Mouse (Mus musculus) liver, embryonic 14.5 days (tissue): ENCODE results near the gene Shroom1. TPM values are rescaled to one million over a fixed set of nuclear protein-coding genes. Genes with fewer than 3 reads are reported as not detected.

Source experiments
- ATAC-seq: fragments of 200-750 bp; cut with Nextera tagmentation; 2 replicates; pipeline ENCODE4 v1.8.0; 2017; ENCODE audit warnings: moderate number of reproducible peaks, mild to moderate bottlenecking, moderate library complexity; ENCODE audit not compliant: insufficient read depth
- DNase-seq, 3 experiments: peaks; one replicate each; pipeline ENCODE4 v3.0.0-alpha.2; 2012 to 2013; ENCODE audit warnings: low read depth in 3 of 3, low spot score in 3 of 3
- H3K27ac ChIP-seq: fragments of 300-500 bp; sonication (generic); 2 replicates; pipeline ENCODE4 v1.5.1; 2014; ENCODE audit warnings: moderate library complexity, mild to moderate bottlenecking, control low read depth, inconsistent platforms
- H3K27me3 ChIP-seq: fragments of 300-500 bp; sonication (generic); 2 replicates; pipeline ENCODE4 v1.6.1; 2014; ENCODE audit warnings: mild to moderate bottlenecking, low read length, moderate library complexity; ENCODE audit not compliant: control insufficient read depth, insufficient read depth
- H3K36me3 ChIP-seq: fragments of 300-500 bp; sonication (generic); replicated peaks from 2 replicates; pipeline ENCODE4 v1.6.1; 2014; ENCODE audit warnings: low read depth; ENCODE audit not compliant: control insufficient read depth, insufficient read depth
- H3K4me1 ChIP-seq, 2 experiments: fragments of 200-500 bp in 1 of 2; fragments of 300-500 bp in 1 of 2; sonication (generic) in 1 of 2; replicated peaks; 2 replicates each; pipeline ENCODE4 v1.6.1; 2012 to 2014; ENCODE audit warnings: antibody characterized with exemption in 1 of 2, inconsistent platforms in 1 of 2, low read length in 1 of 2; ENCODE audit not compliant: control insufficient read depth in 2 of 2, insufficient read depth in 2 of 2
- H3K4me2 ChIP-seq: fragments of 300-500 bp; sonication (generic); 2 replicates; pipeline ENCODE4 v1.6.1; 2014; ENCODE audit warnings: low read depth, mild to moderate bottlenecking, control low read depth, moderate library complexity
- H3K4me3 ChIP-seq, 2 experiments: fragments of 200-500 bp in 1 of 2; fragments of 300-500 bp in 1 of 2; sonication (generic) in 1 of 2; 2 replicates each; pipeline ENCODE4 v1.5.1; 2012 to 2014; ENCODE audit warnings: low read depth in 2 of 2, low read length in 2 of 2, mild to moderate bottlenecking in 2 of 2, control low read depth in 1 of 2, inconsistent platforms in 1 of 2, moderate library complexity in 1 of 2; ENCODE audit not compliant: insufficient read depth in 1 of 2
- H3K9ac ChIP-seq: fragments of 300-500 bp; sonication (generic); replicated peaks from 2 replicates; pipeline ENCODE4 v1.6.1; 2014; ENCODE audit warnings: mild to moderate bottlenecking, control low read depth, moderate library complexity
- H3K9me3 ChIP-seq: fragments of 300-500 bp; sonication (generic); 2 replicates; pipeline ENCODE4 v1.6.1; 2016; ENCODE audit warnings: low read length, mixed read lengths; ENCODE audit not compliant: control insufficient read depth
- CTCF ChIP-seq: IDR thresholded peaks from 2 replicates; pipeline ENCODE4 v1.5.1; 2016; ENCODE audit warnings: antibody characterized with exemption, low read depth, control low read depth
- EP300 ChIP-seq: IDR thresholded peaks from 2 replicates; pipeline ENCODE4 v1.6.1; 2016; ENCODE audit warnings: antibody characterized with exemption, low read depth
- WGBS: fragments of 180-500 bp; shearing (Covaris S2); extraction: QIAGEN DNeasy Blood & Tissue Kit; methylation state at CpG from one replicate; pipeline ENCODE4 v1.1.7; 2014; ENCODE audit not compliant: insufficient replicate concordance; 5-methylcytosine and 5-hydroxymethylcytosine counted together
- polyA plus RNA-seq, 2 experiments: library from polyadenylated mRNA; depleted of rRNA in 1 of 2; stranded (reverse) in 1 of 2; unstranded in 1 of 2; fragments of >200 nt; fragmentation: Nextera tagmentation in 1 of 2; extraction: Ambion mirVana in 1 of 2; gene quantifications; 2 replicates each; pipeline versions ENCODE4 v1.2.1 to v1.2.3; 2012 to 2014

The Shroom1 gene
- polyA plus RNA-seq, 2 experiments, result 1.5 to 1.7 TPM

GRCm38 (mm10) chr11:53489421-53489820 lies 32.4 kb downstream of the Shroom1 start:
- TF ChIP-seq CTCF, result no peak
- TF ChIP-seq EP300, result no peak
- DNase-seq (no peak), ATAC-seq (no peak)
- H3K4me3 ChIP-seq, result no peak overlapping the region
- H3K27ac ChIP-seq, result no peak overlapping the region
- no peak overlapping the region for H3K9ac ChIP-seq
- H3K27me3 ChIP-seq, result peaks cover 14% of the 10 kb centered on the region
- H3K36me3 ChIP-seq, result no peaks in the 10 kb centered on the region
- WGBS, result 75% methylated on average over 9 of the region's 9 CpGs
- no peak overlapping the region for H3K4me2 ChIP-seq
- peaks cover 7 to 8% of the 10 kb centered on the region in 2 experiments for H3K4me1 ChIP-seq
- H3K9me3 ChIP-seq, result no peaks in the 10 kb centered on the region; the same call in 1 of the 2 replicates

DNA sequence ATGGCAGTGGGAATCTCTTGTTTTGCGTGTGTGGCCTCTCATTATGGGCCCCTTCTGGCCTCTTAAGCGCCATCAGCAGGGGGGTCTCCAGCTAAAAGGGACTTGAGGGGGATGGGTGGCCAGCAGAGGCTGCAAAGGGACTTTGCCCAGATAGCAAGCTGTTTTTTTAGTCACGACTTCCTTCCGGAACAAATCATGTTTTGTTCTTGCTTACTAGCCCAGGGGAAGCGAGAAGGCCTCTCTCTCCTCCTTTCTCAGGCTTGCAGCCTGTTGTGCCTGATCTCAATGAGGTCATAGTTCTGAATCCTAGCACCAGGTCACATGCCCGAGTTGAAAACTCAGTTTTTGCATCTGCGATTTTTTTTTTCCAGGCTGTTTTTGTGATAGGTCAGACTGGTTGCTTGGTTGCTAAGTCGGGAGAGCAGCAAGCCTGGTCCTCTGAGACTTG lies 35.0 kb downstream of the Shroom1 start:
- DNase-seq, result no peak
- H3K27ac ChIP-seq, result no peak overlapping the region
- H3K27me3 ChIP-seq, result peaks cover 9% of the 10 kb centered on the region

DNA sequence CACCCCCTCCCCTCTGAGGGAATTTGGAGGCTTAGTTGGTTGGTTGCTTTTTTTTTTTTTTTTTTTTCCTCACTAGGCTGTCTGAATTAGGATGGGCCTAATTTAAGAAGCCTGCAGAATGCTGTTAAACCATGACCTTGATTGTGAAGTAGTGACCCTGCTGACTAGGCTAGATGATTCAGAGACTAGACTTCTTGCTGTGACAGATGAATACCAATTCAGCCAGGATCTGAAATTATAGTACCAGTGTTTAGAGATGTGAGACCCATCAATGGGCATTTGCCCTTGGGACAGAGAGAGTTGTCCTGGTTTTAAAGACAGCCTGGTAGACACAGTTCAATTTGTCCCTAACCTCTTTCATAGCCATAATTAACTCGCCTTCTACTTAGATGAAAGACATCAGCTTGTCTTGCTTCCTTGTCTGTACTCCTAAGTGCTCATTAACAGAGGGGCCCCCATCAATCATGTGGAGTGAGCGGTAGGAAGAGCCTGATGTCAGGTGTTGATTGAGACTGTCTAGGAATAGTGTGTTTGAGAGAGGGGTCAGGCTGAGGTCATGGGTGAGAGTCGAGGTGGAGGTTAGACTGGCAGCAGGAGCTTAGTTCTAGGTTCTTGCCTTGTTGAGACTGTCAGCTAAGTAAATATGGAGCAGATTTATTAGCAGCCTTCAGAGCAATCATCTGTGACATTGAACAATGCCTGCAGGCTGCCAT lies 36.4 kb downstream of the Shroom1 start:
- no peak overlapping the region for H3K4me3 ChIP-seq
- DNase-seq (no peak), ATAC-seq (no peak)
- no peaks in the 10 kb centered on the region for H3K36me3 ChIP-seq
- TF ChIP-seq EP300, result no peak
- no peak for TF ChIP-seq CTCF
- peaks cover 2 to 5% of the 10 kb centered on the region in 2 experiments; a peak in 2 of 4 replicates for H3K4me1 ChIP-seq
- no peak overlapping the region for H3K9ac ChIP-seq
- no peak overlapping the region for H3K27ac ChIP-seq
- H3K27me3 ChIP-seq, result no peaks in the 10 kb centered on the region
- H3K4me2 ChIP-seq, result no peak overlapping the region
- H3K9me3 ChIP-seq, result no peaks in the 10 kb centered on the region; the same call in 1 of the 2 replicates
- 50% methylated on average over 3 of the region's 3 CpGs for WGBS

More for the DNA sequence above, 35.0 kb downstream of the Shroom1 start:
- no peak overlapping the region for H3K4me3 ChIP-seq
- WGBS, result 18% methylated on average over 8 of the region's 8 CpGs
- H3K9me3 ChIP-seq, result no peaks in the 10 kb centered on the region; the same call in 1 of the 2 replicates
- ATAC-seq, result no peak
- peaks cover 2 to 6% of the 10 kb centered on the region in 2 experiments; a peak in 3 of 4 replicates for H3K4me1 ChIP-seq
- H3K4me2 ChIP-seq, result no peak overlapping the region
- H3K9ac ChIP-seq, result no peak overlapping the region
- H3K36me3 ChIP-seq, result no peaks in the 10 kb centered on the region
- no peak for TF ChIP-seq CTCF
- TF ChIP-seq EP300, result no peak

DNA sequence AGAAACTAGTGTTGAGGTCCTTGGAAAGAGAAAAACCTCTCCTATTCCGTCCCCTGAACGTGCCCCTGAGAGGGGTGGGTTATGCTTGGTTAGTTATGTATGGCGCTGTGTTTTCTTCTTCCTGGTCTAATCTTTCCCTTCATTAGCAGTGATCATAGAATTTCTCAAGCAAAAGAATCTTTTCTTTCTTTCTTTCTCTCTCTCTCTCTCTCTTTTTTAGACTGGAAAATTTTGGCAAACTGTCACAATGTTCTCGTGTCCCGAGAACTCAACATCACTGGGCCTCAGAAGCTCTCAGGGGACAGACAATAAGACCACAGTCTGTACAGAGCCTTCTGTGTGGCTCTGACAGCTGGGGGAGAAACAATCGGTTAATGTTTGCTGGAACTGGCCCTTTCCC lies 38.4 kb downstream of the Shroom1 start:
- no peaks in the 10 kb centered on the region for H3K9me3 ChIP-seq
- H3K9ac ChIP-seq, result no peak overlapping the region
- WGBS, result 54% methylated on average over 6 of the region's 6 CpGs
- H3K27ac ChIP-seq, result no peak overlapping the region
- peaks cover 2 to 5% of the 10 kb centered on the region in 2 experiments; a peak in 2 of 4 replicates for H3K4me1 ChIP-seq
- H3K4me3 ChIP-seq, result no peak overlapping the region
- no peak overlapping the region for H3K4me2 ChIP-seq
- no peaks in the 10 kb centered on the region for H3K27me3 ChIP-seq
- TF ChIP-seq CTCF (no peak), EP300 (no peak)
- no peaks in the 10 kb centered on the region for H3K36me3 ChIP-seq
- ATAC-seq (no peak), DNase-seq (no peak)

DNA sequence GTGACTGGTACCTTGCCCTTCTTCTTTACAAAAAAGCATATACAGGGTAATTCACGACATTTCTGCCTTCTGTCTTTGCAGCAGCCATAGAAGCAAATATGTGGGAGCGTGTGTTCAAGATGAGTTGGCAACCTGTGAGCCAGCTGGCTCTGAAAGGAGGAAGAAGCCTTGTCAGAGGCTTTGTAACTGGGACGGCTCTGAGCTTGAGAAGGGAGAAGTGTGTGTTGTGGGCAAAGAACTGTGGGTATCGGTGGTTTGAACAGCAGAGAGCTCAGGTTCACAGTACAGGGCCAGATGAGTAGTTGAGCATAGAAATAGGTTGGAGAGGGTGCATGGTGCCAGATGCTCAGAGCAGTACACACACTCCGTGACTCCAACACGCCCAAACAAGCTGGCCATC lies 39.9 kb downstream of the Shroom1 start:
- no peak for DNase-seq
- Histone ChIP-seq H3K4me2 (no peak overlapping the region), H3K4me1 (peaks cover under 1 to 9% of the 10 kb centered on the region in 2 experiments; a peak in 2 of 4 replicates), H3K9me3 (no peaks in the 10 kb centered on the region), H3K27ac (no peak overlapping the region), H3K36me3 (no peaks in the 10 kb centered on the region), H3K4me3 (no peak overlapping the region), H3K27me3 (peaks cover 3% of the 10 kb centered on the region; the same call in 1 of the 2 replicates), H3K9ac (no peak overlapping the region)
- TF ChIP-seq CTCF (no peak), EP300 (no peak)
- 37% methylated on average over 6 of the region's 6 CpGs for WGBS
- ATAC-seq, result no peak
